Mouse (Mus musculus) spleen, postnatal 36 days (tissue): ENCODE measurements around the gene Adgrl2.
A peak's percentile ranks its signal among the peaks of the same experiment; 100 is the strongest.

Experiments used
- DNase-seq, 2 experiments: peaks; one replicate each; pipeline ENCODE4 v3.0.0; 2022; ENCODE audit warnings: low spot score in 2 of 2, mixed read lengths in 1 of 2

Gene Adgrl2

DNA sequence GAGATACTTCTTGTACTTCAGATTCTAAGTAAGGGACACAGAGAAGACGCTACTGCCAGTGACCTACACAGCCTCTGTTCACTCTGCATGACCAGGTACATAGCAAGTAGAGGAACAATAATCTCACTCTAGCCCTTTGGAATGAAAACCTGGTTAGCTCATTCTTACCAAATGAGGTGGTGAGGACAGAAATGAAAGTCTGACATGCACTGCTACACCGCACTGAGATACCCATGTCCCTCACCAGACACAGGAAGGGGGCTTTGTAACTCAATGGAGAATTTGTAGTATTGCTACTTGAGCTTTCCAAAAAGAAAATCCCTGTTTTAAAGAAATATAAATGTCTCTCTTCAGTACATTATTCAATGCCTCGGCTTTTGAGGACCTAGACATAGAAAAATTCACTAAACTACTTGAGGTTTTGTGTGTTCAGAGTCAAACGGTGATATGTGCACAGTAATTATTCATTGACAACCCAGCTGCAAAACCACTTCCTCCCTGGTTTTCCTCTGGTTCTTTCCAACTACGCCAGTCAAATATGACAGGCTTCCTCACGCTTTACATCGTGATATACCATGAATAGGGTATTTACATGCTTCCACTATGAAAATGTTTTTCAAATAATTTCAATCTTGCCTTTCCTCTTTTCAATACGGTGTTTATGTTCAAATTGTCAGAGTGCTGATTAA is 104.2 kb downstream of the Adgrl2 start:
- peak; percentile 7 to 12 for DNase-seq

GRCm38 (mm10) chr3:148885184-148885583 is 105.2 kb downstream of the Adgrl2 start:
- no peak for DNase-seq

DNA sequence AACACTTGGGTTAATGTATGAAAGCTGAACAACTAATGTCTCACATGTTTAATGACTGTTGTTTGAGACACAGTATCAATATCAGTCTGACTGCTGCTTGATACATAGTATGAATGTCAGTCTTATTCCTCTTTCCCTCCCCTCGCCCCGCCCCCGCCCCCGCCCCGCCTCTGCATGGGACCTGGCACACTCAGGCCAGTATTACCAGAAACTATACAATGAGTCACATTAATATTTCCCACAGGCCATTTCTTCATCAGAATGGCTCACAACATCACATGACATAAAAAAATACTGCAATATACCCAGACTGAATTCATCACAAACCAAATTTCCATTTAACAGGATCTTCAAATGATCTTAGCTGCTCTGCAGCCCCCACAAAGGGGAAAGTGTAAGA is 108.9 kb downstream of the Adgrl2 start:
- DNase-seq, result no peak

GRCm38 (mm10) chr3:148872563-148872962 is 117.8 kb downstream of the Adgrl2 start:
- no peak for DNase-seq

- no peak for DNase-seq
Measured at GRCm38 (mm10) chr3:148871792-148872464, 118.4 kb downstream of the Adgrl2 start.

DNA sequence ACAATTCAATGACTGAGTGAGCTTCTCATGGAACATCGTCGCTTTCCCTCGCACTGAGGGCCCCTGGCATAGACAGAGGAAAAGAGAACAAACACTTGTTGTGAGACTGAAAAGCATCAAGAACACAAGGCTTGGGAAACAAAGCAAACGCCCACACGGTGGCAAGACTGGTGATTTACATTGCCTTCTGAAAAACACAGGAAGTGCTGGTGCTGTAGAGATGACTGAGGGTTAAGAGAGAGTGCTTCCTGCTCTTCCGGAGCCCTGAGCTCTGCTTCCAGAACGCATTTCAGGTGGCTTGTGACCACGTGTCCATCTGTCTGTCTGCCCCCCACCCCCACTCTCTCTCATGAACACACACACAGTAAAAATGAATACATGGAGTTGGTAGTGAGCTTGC is 122.7 kb downstream of the Adgrl2 start:
- no peak for DNase-seq

GRCm38 (mm10) chr3:148866633-148867032 is 123.7 kb downstream of the Adgrl2 start:
- no peak for DNase-seq

DNA sequence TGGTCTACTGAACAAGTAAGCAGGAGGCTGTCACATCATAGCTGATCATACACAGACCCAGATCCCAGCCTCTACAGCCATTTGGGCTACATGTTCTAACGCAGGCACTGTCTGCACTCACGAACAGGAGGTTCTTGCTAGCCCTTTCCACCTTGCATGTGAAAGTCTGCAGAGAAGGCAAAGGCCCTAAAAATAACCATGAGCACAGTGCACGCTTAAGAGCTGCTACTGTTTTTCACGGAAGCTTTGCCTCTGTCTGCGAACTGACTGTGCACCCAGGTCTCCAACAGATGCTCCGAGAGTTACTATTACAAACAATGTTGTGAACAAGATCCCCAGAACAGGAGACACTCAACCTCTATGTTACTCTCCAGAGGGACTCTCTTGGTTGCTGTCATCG is 124.3 kb downstream of the Adgrl2 start:
- no peak for DNase-seq

DNA sequence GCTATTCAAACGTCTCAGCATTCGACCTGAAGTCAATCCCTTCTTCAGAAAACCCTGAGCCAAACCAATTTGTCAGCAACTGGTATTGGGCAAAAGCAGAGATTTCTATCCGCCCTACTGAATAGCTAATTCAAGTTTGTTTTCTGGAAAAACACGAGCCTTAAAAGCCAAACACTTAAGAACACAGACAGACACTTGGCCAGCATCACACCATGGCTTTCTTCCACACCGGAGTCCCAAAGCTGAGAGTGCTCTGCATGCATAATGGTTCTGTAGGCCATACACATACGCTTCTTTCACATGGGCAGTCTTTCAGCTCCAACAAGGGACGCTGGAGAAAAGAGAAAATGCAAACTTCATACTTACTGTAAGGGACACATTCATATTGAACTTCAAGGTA is 125.1 kb downstream of the Adgrl2 start:
- no peak for DNase-seq

DNA sequence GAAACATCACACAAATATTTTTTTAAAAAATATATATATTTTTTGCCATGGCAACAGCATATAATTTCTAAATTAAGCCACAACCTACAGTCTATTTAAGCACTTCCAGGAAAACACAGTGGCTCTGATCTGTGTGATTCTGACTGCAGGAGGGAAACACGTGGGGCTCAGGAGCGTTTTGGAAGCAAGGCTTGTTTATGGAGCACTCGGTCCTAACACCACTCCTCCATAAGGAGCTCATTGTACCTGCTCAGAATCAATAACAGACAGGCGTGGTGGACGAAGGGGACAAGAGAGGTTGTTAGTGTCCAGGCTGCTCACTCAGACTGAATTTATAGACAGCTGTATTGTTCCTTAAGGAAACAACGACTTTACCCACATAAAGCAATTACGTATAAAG is 128.5 kb downstream of the Adgrl2 start:
- no peak for DNase-seq

GRCm38 (mm10) chr3:148854306-148854910 is 135.9 kb downstream of the Adgrl2 start:
- no peak for DNase-seq

DNA sequence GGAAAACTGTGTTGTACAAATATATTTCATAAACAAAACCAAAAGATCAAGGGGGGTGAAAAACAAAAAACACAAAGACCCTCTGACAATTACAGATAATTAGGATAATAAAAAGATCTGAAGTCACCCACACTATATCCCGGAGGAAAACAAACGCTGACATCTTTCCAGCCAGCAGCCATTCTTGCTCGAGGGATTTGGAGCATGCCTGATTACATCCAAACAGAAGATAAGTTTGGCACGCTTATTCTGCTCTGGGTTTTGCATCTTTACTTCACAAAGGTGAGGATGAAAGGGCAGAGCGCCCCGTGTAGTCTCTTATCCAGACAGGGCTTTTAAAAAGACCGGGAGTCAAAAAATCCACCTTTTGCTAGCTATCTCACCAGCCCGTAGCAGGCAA is 137.0 kb downstream of the Adgrl2 start:
- no peak for DNase-seq

- peak in 1 of 2 experiments; percentile 9 for DNase-seq
Measured at GRCm38 (mm10) chr3:148852556-148852955, 137.8 kb downstream of the Adgrl2 start.

DNA sequence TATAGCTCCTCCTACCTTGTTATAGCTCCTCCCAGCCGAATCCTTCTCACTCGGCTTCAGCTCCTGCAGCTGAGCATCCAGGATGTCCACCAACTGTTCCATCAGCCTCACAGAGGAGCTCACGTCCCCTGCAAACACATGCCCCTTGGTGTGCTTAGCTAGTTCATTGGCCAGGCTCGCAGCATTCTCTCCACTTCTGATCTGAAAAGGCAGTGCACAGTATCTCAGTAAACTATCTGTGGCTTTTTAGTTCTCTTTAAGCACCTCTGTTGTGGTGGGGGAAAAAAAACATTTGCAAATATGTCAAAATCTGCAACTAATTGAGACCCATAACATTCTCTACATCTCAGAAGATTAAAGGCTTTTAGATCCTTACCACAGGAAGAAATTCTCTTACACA is 139.5 kb downstream of the Adgrl2 start:
- DNase-seq, result no peak

DNA sequence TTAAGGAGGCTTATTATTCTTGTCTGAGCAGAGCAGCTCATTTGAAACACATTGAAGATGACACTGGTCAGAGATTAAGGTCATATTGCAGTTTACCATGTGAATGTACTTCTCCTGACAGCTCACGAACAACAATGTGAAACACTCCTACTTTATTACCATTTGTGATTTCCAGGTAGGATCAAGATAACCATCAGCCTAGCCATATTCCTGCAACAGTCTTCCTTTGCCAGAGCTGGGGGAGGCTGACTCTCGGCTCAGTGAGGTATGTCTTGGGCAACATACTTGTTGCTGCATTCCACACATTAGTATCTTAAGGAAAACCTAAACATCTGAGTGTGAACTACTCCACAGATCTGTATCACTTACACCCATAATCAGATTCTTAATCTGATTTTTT is 142.0 kb downstream of the Adgrl2 start:
- no peak for DNase-seq

GRCm38 (mm10) chr3:148844182-148844581 is 146.2 kb downstream of the Adgrl2 start:
- DNase-seq, result no peak

GRCm38 (mm10) chr3:148842533-148842932 is 147.8 kb downstream of the Adgrl2 start:
- no peak for DNase-seq

- no peak for DNase-seq
Measured at GRCm38 (mm10) chr3:148838835-148839296, 151.5 kb downstream of the Adgrl2 start.

DNA sequence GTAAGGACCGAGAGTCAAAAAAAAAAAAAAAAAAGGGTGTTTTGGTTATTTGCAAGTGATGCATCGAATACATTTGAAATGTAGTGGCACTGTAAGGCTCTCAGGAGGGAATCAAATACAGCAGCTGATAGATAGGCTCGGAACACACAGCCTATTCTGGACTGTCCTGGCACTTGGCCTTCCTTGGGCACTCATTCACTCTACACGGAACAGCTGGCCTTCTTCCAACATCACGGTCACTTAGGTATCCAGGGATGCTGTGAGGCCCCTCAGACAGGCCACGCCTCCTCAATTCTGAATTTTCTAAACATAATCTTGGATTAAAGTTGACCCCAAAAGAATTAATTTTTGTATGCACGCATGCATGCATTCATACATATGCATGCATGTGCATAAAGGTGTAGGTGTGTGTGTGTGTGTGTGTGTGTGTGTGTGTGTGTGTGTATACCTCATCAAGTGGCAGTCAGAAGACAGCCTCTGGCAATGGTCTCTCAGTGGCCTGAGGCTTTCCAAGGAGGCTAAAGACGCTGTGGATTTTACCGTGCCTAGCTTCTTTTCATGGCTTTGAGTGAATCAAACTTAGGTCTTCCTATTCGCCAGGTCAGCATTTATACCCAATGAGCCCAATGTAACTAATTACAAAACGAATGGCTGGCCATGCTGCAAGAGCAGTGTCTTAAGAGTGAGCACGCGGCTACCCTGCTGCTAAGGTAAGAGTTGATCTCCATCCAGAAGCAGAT is 152.1 kb downstream of the Adgrl2 start:
- DNase-seq, result no peak

DNA sequence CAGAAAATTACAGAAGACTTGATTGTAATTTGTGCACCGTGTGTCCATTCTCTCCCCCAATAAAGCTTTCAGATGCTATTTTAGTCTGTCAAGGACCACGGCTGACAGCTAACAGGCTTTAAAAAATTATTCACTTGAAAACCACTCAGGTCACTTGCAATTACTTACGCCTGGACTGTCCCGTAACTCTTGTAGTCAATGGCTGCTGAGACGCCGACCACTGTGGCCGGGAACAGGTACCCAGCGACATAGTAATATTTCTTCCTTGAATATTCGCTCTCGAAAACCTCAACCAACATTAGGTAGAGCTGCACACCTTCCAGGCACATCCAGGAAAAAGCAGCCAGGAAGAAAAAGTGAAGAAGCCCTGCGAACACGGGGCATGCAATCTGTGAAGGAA is 155.2 kb downstream of the Adgrl2 start:
- DNase-seq, result no peak

- DNase-seq, result no peak
Measured at GRCm38 (mm10) chr3:148833070-148833769, 157.1 kb downstream of the Adgrl2 start.

DNA sequence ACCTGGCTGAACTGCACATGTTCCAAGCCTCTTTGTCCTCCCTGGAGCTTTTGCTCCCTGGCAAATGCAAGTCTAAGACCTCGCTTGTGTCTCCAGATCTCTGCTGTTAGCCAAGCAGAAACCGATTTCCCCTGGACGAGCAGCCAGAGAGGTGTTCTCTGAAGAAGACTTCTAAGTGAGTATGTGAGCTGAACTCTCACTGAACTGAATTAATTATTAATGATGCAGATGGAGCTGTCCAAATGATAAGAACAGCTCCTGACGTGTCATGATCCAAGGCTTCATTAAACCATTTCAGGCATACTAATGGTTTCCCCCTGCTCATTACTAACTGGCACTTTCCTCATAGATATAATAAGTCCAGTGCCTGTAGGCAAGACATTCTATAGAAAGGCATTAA is 158.4 kb downstream of the Adgrl2 start:
- DNase-seq, result no peak
